In genomic region chr8:108028440-108028839, GRCm38 (mm10) we compare ENCODE assay signal across 19 mouse cellular contexts.
DNase-seq lines count a peak whose midpoint lies in the region; ATAC-seq and TF ChIP-seq lines count a peak whose summit lies in the region.
"Had no signal": no experiment of that assay in that cellular context is flagged by ENCODE, and none has a peak within 500 bp of the region (broad histone marks: within the 10 kb centered on the region; RNA-seq: fewer than 3 reads in every experiment).

No protein-coding gene starts in this region.

- 0 out of 2 replicates have a peak overlapping the region, but pooled peaks have one; percentile 53 for H3K4me2 ChIP-seq in kidney, postnatal 0 days (ENCODE audit: low read length)
- H3K4me2 ChIP-seq in embryonic facial prominence, embryonic 15.5 days (replicated peaks), result peak overlapping the region; percentile 49; the same call in 1 of the 2 replicates
- H3K4me2 ChIP-seq: forebrain, embryonic 12.5 days had no signal

- ATAC-seq in kidney, postnatal 0 days (replicated peaks; ENCODE audit: low FRiP score, low read depth), result no peak
- no peak for ATAC-seq in embryonic facial prominence, embryonic 15.5 days (ENCODE audit: insufficient number of reproducible peaks, low FRiP score, low TSS enrichment, low read depth)
- ATAC-seq in megakaryocyte-erythroid progenitor cell, adult 5-6 weeks (replicated peaks; ENCODE audit: low FRiP score, low TSS enrichment, poor library complexity, severe bottlenecking), result no peak
- ATAC-seq: intestine, postnatal 0 days; liver, postnatal 0 days had no signal

- 17% methylated on average over 8 of the region's 8 CpGs for WGBS in kidney, postnatal 0 days
- 24% methylated on average over 8 of the region's 8 CpGs for WGBS in embryonic facial prominence, embryonic 15.5 days

- peak; percentile 75 for DNase-seq in kidney, postnatal 0 days (ENCODE audit: low spot score)
- DNase-seq in kidney, adult 18-20 months, result no peak
- peak; percentile 59 for DNase-seq in embryo, embryonic 11 days
- peak; percentile 66 for DNase-seq in mesoderm, embryonic 11.5 days (ENCODE audit: low read depth, low spot score)
- DNase-seq in left cerebral cortex, adult 8-10 months (ENCODE audit: low spot score in 2 of 2), result no peak
- DNase-seq in lung, adult 18-20 months, result no peak
- DNase-seq: cerebellum, adult 9-11 months; gastrocnemius, postnatal 25 days; heart, postnatal 10 days; layer of hippocampus, postnatal 36 days; left cerebral cortex, postnatal 4 days; liver, postnatal 0 days; right cerebral cortex, postnatal 14 days; thymus, postnatal 25 days had no signal

- no peaks in the 10 kb centered on the region for H3K36me3 ChIP-seq in kidney, postnatal 0 days (ENCODE audit: insufficient read depth, low read length)
- no peaks in the 10 kb centered on the region for H3K36me3 ChIP-seq in embryonic facial prominence, embryonic 15.5 days
- H3K36me3 ChIP-seq: forebrain, embryonic 12.5 days; hindbrain, embryonic 15.5 days had no signal

- no peaks in the 10 kb centered on the region for H3K9me3 ChIP-seq in kidney, postnatal 0 days (replicated peaks; ENCODE audit: low read length)
- no peaks in the 10 kb centered on the region for H3K9me3 ChIP-seq in embryonic facial prominence, embryonic 15.5 days (replicated peaks)
- H3K9me3 ChIP-seq: hindbrain, embryonic 15.5 days had no signal

- no peak overlapping the region for H3K27ac ChIP-seq in kidney, postnatal 0 days
- H3K27ac ChIP-seq in embryonic facial prominence, embryonic 15.5 days (replicated peaks), result 0 out of 2 replicates have a peak overlapping the region, but pooled peaks have one; percentile 75
- H3K27ac ChIP-seq: forebrain, embryonic 12.5 days; hindbrain, embryonic 15.5 days had no signal

- 0 out of 2 replicates have a peak, but pooled peaks cover 11% of the 10 kb centered on the region for H3K4me1 ChIP-seq in kidney, postnatal 0 days (replicated peaks; ENCODE audit: insufficient read depth, low read length)
- H3K4me1 ChIP-seq in embryonic facial prominence, embryonic 15.5 days, result peaks cover 29% of the 10 kb centered on the region

- H3K9ac ChIP-seq in kidney, postnatal 0 days (ENCODE audit: low read depth, low read length), result no peak overlapping the region
- H3K9ac ChIP-seq in embryonic facial prominence, embryonic 15.5 days, result no peak overlapping the region
- H3K9ac ChIP-seq: forebrain, embryonic 12.5 days; hindbrain, embryonic 15.5 days; liver, postnatal 0 days had no signal

- TF ChIP-seq CTCF in kidney, postnatal 0 days (IDR thresholded peaks at IDR 0.05; ENCODE audit: low read depth), result no peak

- no peaks in the 10 kb centered on the region for H3K27me3 ChIP-seq in kidney, postnatal 0 days (ENCODE audit: insufficient read depth, low read length)
- no peaks in the 10 kb centered on the region for H3K27me3 ChIP-seq in embryonic facial prominence, embryonic 15.5 days
- H3K27me3 ChIP-seq: hindbrain, embryonic 15.5 days had no signal

- no peak overlapping the region for H3K4me3 ChIP-seq in kidney, postnatal 0 days (replicated peaks; ENCODE audit: low read depth, low read length)
- H3K4me3 ChIP-seq in embryonic facial prominence, embryonic 15.5 days (replicated peaks), result no peak overlapping the region
- H3K4me3 ChIP-seq: forebrain, embryonic 12.5 days; hindbrain, embryonic 15.5 days had no signal

Comparison
In these comparisons a context has a peak if more than half of its experiments do, and no peak if none do; other contexts are left out.
1. DNase-seq: peak in kidney, postnatal 0 days (single experiment), embryo, embryonic 11 days (single experiment) and mesoderm, embryonic 11.5 days (single experiment); none in kidney, adult 18-20 months (single experiment), left cerebral cortex, adult 8-10 months (0 of 2) and lung, adult 18-20 months (0 of 2).